Mouse (Mus musculus) urinary bladder, adult 2 months (tissue): Measurements from ENCODE around the gene Ndufa6. TPM values are rescaled to one million over a fixed set of nuclear protein-coding genes. Genes with fewer than 3 reads are reported as not detected.
"Not testable (repeated sequence)": the region's sequence is repeated elsewhere in the genome, so short reads cannot be mapped to it uniquely, and the experiment has no call there.

Source experiments
- DNase-seq: peaks from one replicate; pipeline ENCODE4 v3.0.0; 2022; ENCODE audit warnings: low spot score
- polyA plus RNA-seq: library from polyadenylated mRNA; depleted of rRNA; stranded (reverse); fragments of >200 nt; gene quantifications from 2 replicates; pipeline ENCODE4 v1.2.3, GENCODE M21; 2012; rRNA removed

The Ndufa6 gene
- polyA plus RNA-seq, result 429 and 475 TPM in 2 replicates

- DNase-seq, result peak; percentile 92
These were observed at the start of gene Ndufa6 for GRCm38 (mm10) chr15:82354126-82354945. Gene Ndufa6, minus strand, starts transcription at chr15:82354322.

DNA sequence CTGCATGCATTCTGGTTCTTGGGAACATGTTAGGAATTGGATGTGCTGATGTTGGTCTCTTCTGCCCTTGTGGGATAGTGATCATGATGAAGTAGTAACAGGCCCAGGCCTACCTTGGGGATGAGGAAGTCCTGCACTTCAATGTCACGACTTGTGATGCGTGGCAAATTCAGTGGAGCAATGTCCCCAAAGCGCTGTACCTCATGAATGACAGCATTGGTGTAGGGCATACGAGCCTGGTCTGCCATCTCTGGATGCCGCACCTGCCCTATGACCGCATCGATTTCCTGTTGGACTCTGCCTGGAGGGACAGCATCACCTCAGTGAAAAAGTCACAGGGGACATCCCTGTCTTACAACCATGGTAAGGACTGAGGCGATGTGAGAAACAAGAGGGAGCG is 49.5 kb upstream of the Ndufa6 start:
- DNase-seq, result no peak

DNA sequence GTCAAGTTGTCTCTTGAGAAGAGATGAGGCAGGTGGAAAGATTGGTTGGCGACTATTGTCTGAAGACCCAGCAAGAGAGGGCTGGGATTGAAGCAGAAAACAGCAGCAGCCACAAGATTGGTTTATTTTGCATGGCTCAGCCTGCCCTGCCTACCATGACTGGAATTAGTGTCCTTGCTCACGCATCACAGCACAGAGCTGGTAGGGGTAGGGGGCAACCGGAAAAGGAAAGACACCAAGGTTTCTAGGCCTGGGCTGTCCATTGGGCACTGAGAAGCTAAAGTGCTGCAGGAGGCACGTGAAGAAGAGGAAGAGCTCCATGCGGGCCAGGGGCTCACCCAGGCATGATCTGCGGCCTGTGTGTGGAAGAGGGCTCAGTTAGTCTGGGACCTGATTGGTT is 48.6 kb upstream of the Ndufa6 start:
- DNase-seq, result no peak

- DNase-seq, result no peak
These were observed 48.0 kb upstream of the Ndufa6 start for GRCm38 (mm10) chr15:82402106-82402505.

- no peak for DNase-seq
These were observed 47.4 kb upstream of the Ndufa6 start for GRCm38 (mm10) chr15:82401516-82401915.

DNA sequence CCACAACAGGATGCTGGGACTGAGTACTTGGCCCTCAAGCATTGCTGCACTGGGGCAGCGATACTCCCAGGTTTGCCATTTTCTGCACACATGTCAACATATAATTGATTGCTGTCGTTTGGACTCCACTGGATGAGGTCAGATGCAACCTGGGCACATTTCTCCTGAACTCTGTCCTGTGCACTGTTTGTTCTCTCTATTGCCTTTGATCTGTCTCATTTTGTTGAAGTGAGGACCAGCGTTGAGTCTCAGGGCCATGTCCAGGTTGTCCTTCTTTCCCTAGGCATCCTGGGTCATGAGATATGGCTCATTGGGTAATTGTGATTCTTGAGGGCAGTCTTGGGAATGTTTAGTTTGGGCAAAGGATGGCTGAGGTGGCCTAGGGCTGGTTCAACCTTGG is 41.8 kb upstream of the Ndufa6 start:
- not testable (repeated sequence) for DNase-seq

GRCm38 (mm10) chr15:82393922-82394321 is 39.8 kb upstream of the Ndufa6 start, which contains the start of gene Cyp2d11:
Gene Cyp2d11, minus strand, starts transcription at chr15:82394022.
- not testable (repeated sequence) for DNase-seq

GRCm38 (mm10) chr15:82389916-82390315 is 35.8 kb upstream of the Ndufa6 start:
- not testable (repeated sequence) for DNase-seq

DNA sequence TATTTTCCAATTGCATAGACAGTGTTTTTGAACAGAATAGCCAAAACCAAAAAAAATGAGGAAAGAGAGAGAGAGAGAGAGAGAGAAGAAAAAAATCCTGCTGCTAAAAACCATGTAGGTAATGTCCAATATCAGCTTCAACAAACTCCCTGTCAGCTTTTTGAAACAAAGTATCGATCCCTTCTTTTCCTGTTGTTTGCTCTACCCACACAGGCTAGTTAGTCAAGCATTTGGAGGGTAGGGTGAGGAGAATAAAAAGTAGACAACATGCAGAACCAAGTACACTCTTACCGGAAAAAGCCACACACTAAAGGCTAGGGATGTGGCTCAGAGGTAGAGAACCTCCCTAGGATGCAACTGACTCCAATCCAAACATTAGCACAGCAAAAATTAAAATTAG is 31.6 kb upstream of the Ndufa6 start:
- DNase-seq, result no peak

DNA sequence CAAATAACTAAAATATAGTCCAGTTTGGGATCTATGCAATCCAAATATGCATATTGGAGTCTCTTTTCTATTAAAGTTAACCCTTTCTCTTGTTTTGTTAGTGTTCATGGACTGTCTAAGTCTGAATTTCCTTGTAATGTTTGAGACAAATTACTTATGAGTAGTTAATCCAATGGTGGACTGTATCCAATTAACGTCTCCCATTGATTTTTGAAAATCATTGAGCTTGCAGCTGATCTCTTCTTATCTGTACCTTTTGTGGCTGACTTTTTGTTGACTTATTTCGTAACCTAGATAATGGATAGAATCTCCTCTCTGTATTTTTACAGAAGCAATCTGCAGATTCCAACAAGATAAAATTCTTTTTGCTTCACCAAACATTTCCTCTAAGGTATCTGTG is 28.3 kb upstream of the Ndufa6 start:
- no peak for DNase-seq

DNA sequence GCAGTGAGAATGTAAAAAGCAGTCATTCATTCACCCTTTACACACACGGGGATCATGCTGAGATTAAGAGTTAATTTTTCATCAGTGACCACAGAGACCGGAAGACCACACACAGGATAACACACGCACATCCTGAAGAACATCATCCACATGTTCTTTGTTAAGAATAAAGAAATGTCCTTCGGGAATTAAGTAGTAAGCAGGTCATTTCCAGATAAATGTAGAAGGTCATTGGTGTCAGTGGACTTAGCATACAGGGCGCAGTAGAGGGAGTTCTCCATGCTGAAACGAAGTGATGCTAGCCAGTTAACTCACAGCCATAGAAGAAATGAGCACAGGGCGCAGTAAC is 26.6 kb upstream of the Ndufa6 start:
- DNase-seq, result no peak

GRCm38 (mm10) chr15:82379871-82380713 is 26.0 kb upstream of the Ndufa6 start, which contains the start of gene Cyp2d22:
Gene Cyp2d22, minus strand, starts transcription at chr15:82380260.
- DNase-seq, result peak; percentile 36

- DNase-seq, result no peak
These were observed 25.4 kb upstream of the Ndufa6 start for GRCm38 (mm10) chr15:82379511-82379870.

GRCm38 (mm10) chr15:82378261-82379180 is 24.4 kb upstream of the Ndufa6 start:
- DNase-seq, result no peak

- DNase-seq, result no peak
These were observed 23.6 kb upstream of the Ndufa6 start for GRCm38 (mm10) chr15:82377701-82378100.

- no peak for DNase-seq
These were observed 22.4 kb upstream of the Ndufa6 start for GRCm38 (mm10) chr15:82376393-82377138.

GRCm38 (mm10) chr15:82375855-82376254 is 21.7 kb upstream of the Ndufa6 start:
- DNase-seq, result no peak

- no peak for DNase-seq
These were observed 20.3 kb upstream of the Ndufa6 start for GRCm38 (mm10) chr15:82374437-82374836.

GRCm38 (mm10) chr15:82372991-82373390 is 18.9 kb upstream of the Ndufa6 start:
- no peak for DNase-seq

- no peak for DNase-seq
These were observed 18.3 kb upstream of the Ndufa6 start for GRCm38 (mm10) chr15:82372446-82372845.

GRCm38 (mm10) chr15:82368851-82369250 is 14.7 kb upstream of the Ndufa6 start:
- DNase-seq, result no peak
